Mouse (Mus musculus) retina, embryonic 14.5 days (tissue): Measurements from ENCODE around the gene Ncor1.
"Not testable (repeated sequence)": the region's sequence is repeated elsewhere in the genome, so short reads cannot be mapped to it uniquely, and the experiment has no call there.

ENCODE experiments used
- DNase-seq: peaks from one replicate; pipeline ENCODE4 v3.0.0-alpha.2; 2015; ENCODE audit warnings: low spot score

Gene Ncor1

GRCm38 (mm10) chr11:62458276-62458724 is at the start of gene Ncor1, which contains the start of gene Pigl:
Ncor1 (minus strand) TSS chr11:62458541.
Pigl (plus strand) TSS chr11:62458460.
- peak; percentile 81 for DNase-seq

DNA sequence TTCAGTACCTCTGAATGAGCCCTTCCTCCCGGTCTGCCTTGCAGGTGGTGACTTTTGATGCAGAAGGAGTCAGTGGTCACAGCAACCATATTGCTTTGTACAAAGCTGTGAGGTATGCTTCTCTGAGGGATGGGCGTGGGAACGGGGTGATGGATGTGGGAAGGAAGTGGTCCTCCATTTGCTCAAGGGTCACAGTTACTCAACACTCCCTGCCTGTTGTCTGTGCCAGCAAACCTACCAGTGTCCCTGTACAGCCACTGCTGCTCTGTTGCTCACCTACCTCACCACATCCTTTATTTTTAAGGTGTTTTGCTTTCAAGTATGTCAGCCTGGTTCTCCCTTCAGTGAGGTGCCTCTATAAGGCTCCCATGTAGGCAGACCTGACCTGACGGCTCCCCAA is 49.3 kb upstream of the Ncor1 start:
- DNase-seq = no peak

GRCm38 (mm10) chr11:62500529-62500928 is 42.2 kb upstream of the Ncor1 start:
- no peak for DNase-seq

DNA sequence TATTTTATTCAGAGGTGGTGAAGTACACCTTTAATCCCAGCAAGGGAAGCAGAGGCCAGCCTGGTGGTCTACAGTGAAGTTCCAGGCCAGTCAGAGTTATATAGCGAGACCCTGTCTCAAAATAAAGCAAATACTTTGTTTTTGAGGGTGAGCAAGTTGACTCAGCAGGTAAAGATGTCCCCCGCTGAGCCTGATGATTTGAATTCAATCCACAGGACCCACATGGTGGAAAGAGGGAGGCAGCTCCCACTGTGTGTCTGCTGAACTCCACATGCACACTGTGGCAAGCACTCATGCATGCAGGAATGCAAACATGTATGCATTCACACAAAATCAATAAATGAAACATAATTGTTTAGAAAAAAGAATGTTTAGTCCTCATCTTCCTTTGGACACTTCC is 40.5 kb upstream of the Ncor1 start:
- no peak for DNase-seq

GRCm38 (mm10) chr11:62497181-62497580 is 38.8 kb upstream of the Ncor1 start:
- no peak for DNase-seq

DNA sequence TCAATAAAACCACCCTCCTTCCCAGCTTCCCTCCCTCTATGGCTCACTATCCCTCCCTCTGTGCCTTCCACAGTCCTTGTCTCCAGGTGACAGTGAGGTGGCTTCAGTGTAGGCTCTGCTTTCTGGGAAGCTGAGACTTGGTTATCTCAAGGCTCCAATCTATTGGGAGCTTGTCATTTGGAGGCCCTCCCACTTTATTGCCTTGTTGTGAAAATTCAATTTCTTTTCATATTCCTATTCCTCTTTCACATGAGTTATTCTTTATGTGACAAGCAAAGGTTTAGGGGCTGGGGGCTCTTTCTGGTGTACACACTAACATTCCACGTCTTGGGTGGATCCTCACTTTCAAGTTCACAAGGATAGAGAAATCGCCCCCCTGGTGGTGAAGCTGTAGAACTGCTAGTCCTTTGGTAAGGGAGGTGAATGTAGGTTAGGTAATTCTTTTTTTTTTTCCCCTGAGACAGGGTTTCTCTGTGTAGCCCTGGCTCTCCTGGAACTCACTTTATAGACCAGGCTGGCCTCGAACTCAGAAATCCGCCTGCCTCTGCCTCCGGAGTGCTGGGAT is 37.9 kb upstream of the Ncor1 start:
- peak; percentile 81 for DNase-seq

GRCm38 (mm10) chr11:62495276-62495801 is 37.0 kb upstream of the Ncor1 start:
- no peak for DNase-seq

GRCm38 (mm10) chr11:62494754-62495275 is 36.5 kb upstream of the Ncor1 start:
- peak; percentile 81 for DNase-seq

DNA sequence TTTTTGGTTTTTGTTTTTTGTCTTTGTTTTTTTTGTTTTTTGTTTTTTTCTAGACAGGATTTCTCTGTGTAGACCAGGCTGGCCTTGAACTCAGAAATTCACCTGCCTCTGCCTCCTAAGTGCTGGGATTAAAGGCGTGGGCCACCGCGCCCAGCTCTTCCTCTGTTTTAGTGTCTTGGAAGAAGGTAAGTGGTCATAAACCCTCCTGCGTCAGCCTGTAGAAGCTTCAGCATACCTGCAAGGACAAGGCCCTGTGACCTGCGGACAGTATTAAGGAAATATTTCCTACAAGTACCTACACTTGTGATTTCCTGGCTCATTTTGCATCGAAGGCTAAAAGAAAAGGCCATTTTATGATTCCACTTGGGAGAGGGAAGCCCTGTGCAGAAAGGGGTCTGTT is 35.4 kb upstream of the Ncor1 start:
- no peak for DNase-seq

DNA sequence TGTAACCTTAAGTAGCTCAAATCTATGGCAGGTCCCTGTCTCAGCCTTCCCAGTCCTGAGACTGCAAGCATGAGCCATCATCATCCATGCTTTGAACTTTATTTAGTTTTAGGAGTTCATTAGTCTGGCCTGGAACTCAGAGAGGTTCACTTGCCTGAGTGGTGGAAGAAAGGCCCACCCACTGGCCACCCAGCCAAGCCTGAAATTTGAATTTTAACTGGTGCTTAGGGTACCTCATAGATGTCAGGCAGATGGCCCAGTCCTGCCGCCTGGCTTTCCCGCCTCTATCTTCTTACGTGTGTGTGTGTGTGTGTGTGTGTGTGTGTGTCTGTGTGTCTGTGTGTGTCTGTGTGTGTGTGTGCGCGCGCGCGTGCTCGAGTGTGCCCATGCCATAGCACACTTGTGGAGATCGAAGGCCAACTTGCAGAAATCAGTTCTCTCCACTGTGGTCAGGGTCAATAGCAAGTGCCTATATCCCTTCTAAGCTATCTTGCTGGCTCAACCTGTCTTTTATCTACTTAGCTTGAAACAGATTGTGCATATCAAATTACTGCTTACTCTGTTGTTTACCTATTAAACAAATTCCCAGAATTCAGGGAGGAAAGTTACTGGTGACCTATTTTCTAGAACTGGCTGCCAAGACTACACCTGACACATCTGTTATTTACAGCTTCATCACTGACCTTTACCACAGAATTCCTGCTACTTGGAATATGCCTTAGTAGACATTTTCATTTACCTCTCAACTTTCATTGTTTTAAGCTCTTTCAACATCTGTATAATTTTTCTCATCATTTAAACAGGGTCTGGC is 29.4 kb upstream of the Ncor1 start:
- no peak for DNase-seq

GRCm38 (mm10) chr11:62486949-62487348 is 28.6 kb upstream of the Ncor1 start:
- no peak for DNase-seq

DNA sequence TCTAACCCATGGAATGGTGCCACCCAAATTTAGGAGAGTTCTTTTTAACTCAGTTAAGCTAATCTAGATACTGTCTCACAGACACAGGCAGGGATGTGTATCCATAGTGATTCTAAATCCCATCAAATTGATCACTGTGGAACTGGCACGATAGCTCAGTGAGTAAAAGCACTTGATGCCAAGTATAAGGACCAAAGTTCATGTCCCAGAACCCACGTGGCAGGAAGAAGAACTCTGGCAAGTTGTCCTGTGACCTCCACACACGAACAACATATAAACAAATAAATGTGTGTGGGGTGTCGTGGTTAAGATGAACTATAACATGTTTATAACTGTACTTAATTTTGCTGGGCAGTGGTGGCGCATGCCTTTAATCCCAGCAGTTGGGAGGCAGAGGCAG is 21.2 kb upstream of the Ncor1 start:
- DNase-seq = no peak

- no peak for DNase-seq
These were observed 20.6 kb upstream of the Ncor1 start for GRCm38 (mm10) chr11:62478931-62479330.

GRCm38 (mm10) chr11:62476156-62476555 is 17.8 kb upstream of the Ncor1 start:
- no peak for DNase-seq

DNA sequence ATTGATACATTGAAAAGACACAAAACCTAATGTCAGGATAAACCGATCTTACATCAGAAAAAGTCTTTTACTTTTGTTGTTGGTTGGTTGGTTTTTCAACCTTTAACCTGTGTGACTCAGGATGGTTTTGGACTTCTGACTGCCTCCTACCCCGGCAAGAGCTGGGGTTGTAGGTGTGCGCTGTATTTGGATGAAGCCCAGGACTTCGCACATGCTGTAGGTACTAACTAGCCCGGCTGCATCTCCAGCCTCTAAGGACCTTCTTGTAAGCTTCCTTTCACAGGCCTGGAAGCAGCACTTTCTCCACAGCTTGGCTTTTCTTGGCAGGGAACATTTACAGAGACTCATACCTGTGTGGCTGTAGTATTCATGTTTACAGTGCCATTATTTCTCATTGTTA is 15.2 kb upstream of the Ncor1 start:
- no peak for DNase-seq

DNA sequence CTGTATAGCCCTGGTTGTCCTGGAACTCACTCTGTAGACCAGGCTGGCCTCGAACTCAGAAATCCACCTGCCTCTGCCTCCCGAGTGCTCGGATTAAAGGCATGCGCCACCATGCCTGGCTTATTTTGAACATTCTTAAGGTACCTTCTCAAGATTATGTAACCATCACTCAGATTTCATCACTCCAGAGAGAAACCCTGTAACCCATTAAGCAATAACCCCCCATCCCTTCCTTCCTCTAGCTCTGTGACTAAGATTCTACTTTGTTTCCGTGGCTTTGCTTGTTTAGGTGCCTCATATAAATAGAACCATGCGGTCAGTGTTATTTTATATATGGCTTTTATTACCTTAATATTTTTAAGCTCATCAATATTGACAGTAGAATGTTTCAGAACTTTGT is 12.1 kb upstream of the Ncor1 start:
- no peak for DNase-seq

GRCm38 (mm10) chr11:62467289-62467688 is 8.9 kb upstream of the Ncor1 start:
- not testable (repeated sequence) for DNase-seq

DNA sequence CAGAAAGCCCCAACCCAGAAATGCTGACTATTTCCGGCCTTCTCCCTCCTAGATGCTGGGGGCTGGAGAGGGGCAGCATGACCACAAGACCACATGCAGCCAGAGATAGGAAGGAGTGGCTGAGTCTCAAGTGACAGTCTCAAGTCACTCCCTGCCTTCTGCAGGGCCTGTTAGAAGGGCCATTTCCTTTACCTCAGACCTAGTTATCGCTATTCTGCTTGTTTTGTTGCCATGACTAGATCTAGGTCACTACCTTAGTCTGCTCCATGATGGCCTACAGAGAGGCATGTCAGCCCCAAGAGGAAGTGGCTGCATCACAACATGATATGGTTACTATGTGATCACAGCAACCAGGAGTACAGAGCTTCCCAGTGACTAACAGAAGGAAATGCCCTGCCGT is 8.2 kb upstream of the Ncor1 start:
- no peak for DNase-seq

DNA sequence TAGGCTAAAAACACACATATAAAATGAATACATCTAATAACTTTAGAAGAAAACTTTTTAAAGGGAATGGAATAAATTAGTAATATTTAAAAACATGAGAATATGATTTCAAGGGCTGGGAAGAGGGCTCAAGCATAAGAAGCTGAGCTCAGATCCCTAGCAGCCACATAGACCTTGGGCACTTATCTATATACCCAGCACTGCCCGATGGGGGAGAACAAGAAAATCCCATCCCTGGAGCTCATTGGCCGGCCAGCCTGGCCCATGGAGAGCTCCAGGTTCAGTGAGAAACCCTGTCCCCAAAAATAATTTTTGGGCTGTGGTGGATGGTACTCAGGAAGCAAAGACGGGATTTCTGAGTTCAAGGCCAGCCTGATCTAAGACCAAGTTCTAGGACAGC is 7.5 kb upstream of the Ncor1 start:
- DNase-seq = no peak

DNA sequence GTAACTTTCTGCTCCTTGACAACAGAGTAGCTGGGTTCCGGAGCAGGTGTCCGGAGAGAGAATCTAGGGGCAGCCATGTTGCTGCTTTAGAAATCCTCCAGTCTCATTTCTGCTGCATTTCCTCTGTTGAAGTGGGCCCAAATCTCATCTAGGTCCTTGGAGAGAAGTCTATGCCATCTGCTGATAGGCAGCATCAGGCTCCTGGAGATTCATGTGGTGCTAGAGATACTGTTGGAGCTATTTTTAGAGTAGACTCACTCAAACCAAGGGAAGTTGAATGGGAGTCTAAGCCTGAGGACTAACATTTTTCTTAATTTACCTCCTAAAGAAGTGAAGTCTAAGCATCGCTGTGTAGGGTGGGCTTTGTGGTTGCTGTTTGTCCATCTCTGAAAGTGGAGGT is 6.4 kb upstream of the Ncor1 start:
- DNase-seq = no peak

DNA sequence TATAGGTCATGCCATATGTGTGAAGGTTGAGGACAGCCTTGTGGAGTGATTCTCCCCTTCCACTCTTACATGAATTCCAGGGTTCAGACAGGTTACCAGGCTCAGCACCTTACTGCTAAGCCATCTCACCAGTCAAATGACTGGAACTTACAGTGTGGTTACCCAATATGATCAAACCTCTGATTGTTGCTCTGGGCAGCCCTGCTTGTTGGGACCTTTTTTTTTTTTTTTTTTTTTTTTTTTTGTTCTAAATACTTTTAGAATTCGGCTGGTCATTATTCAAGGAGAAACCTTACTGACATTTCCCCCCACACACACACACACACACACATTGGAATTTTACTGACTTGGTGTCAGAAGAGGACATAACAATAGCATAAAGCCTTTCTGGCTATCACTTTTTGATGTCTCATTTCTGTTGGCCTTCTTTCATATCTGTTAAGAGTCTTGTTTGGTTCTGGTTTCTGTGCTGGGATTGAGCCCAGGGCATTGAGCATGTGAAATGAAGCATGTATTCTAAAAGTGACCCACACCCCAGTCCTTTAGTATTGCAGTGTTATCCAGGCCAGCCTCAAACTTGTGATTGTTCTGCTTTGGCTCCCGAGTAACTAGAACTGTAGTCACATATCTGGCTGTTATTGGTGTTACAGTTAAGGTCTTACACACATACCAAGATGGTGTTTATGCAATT is 5.0 kb upstream of the Ncor1 start:
- DNase-seq = peak; percentile 28

GRCm38 (mm10) chr11:62462529-62462928 is 4.2 kb upstream of the Ncor1 start:
- DNase-seq = not testable (repeated sequence)

DNA sequence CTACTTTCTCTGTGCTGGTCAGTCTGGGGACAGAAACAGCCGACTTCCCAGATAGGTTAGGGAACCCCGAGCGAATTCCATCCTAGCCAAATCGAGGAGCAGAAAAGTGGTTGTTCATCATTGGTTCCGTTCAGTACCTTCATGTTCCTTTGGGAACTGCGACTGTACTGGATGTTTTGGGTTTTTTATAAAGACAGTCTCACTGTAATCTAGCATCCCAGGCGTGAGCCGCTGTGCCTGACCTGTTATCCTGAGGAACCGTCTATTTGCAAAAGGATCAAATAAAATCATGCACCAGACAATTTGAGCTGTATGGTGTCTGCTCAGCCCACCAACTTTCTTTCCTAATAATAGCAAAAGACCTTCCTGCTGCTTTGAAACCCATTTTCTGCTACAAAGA is 439 bp upstream of the Ncor1 start:
- no peak for DNase-seq
